In the genomic region with DNA sequence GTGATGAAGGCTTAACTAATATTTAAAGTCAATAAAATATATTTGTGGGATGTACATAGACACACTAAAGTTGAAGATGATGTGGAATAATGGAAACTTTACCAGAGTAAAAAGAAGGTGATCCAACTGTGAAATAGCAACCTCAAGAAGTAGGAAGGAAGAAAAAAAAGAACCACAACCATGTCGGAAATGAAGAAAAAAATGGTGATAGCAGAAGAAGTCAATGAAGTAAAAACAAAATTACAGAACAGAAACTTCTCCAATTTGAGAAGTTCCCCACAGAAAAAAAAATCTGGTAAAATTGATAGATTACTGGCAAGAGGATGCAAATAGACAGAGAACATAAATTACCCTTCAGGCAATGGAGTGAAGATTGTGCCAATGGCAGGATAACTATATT, we compare ENCODE assay signal across 25 mouse cellular contexts. TPM values are rescaled to one million over a fixed set of nuclear protein-coding genes. Genes with fewer than 3 reads are reported as not detected.
DNase-seq lines count a peak whose midpoint lies in the region; ATAC-seq and TF ChIP-seq lines count a peak whose summit lies in the region.
"Had no signal": no experiment of that assay in that cellular context is flagged by ENCODE, and none has a peak within 500 bp of the region (broad histone marks: within the 10 kb centered on the region; RNA-seq: fewer than 3 reads in every experiment).

No protein-coding gene starts in this region.

- H3K79me2 ChIP-seq in liver, adult 2 months (ENCODE audit: control insufficient read depth, insufficient read depth, low read length) = no peaks in the 10 kb centered on the region

- no peak for TF ChIP-seq CTCF in liver, adult 2 months (IDR thresholded peaks at IDR 0.05; ENCODE audit: low read depth, low read length)
- TF ChIP-seq CTCF in left cerebral cortex, adult 2 months (IDR thresholded peaks at IDR 0.05) = no peak

- TF ChIP-seq POLR2A in liver, adult 2 months (IDR thresholded peaks at IDR 0.05; ENCODE audit: extremely low read depth, insufficient read depth, low read length) = no peak

- H3K36me3 ChIP-seq in liver, adult 2 months (ENCODE audit: control insufficient read depth, insufficient read depth, low read length) = no peaks in the 10 kb centered on the region
- H3K36me3 ChIP-seq in liver, embryonic 11.5 days (ENCODE audit: control insufficient read depth, insufficient read depth, low read length) = no peaks in the 10 kb centered on the region
- H3K36me3 ChIP-seq: embryonic facial prominence, embryonic 12.5 days; embryonic facial prominence, embryonic 15.5 days; heart, embryonic 10.5 days; heart, embryonic 13.5 days; hindbrain, embryonic 13.5 days had no signal

- DNase-seq in liver, adult 2 months (ENCODE audit: extremely low read depth, low read depth, low spot score) = peak; percentile 14
- DNase-seq in liver, embryonic 11.5 days (ENCODE audit: low spot score) = no peak
- peak; percentile 27 for DNase-seq in A20 (ENCODE audit: low read depth, low spot score)
- DNase-seq in lung, postnatal 36 days = no peak
- no peak for DNase-seq in left cerebral cortex, adult 2 months (ENCODE audit: extremely low spot score in 1 of 2, low spot score in 2 of 2)
- no peak for DNase-seq in left cerebral cortex, adult 11 months (ENCODE audit: low spot score)
- DNase-seq: adrenal gland, adult 2 months; adrenal gland, postnatal 14 days; cerebellum, adult 18-20 months; cerebellum, adult 9-10 months; cerebellum, postnatal 14 days; gastrocnemius, postnatal 25 days; heart, adult 2 months; heart, postnatal 14 days; heart, postnatal 4 days had no signal

- ATAC-seq in liver, embryonic 11.5 days (replicated peaks; ENCODE audit: low FRiP score) = no peak
- peak; percentile 89 for ATAC-seq in granulocyte monocyte progenitor cell, adult 5-6 weeks (replicated peaks; ENCODE audit: poor library complexity, severe bottlenecking)
- ATAC-seq in megakaryocyte progenitor cell, adult 5-6 weeks (replicated peaks; ENCODE audit: poor library complexity) = peak; percentile 90
- ATAC-seq: forebrain, embryonic 14.5 days; hindbrain, embryonic 16.5 days had no signal

- no peak overlapping the region for H3K9ac ChIP-seq in liver, adult 2 months (ENCODE audit: low read depth, low read length)
- no peak overlapping the region for H3K9ac ChIP-seq in liver, embryonic 11.5 days (ENCODE audit: low read depth, low read length)
- H3K9ac ChIP-seq: embryonic facial prominence, embryonic 12.5 days; embryonic facial prominence, embryonic 15.5 days; heart, embryonic 13.5 days; hindbrain, embryonic 13.5 days had no signal

- no peak overlapping the region for H3K4me2 ChIP-seq in liver, embryonic 11.5 days
- H3K4me2 ChIP-seq: embryonic facial prominence, embryonic 12.5 days; embryonic facial prominence, embryonic 15.5 days; heart, embryonic 13.5 days; hindbrain, embryonic 13.5 days had no signal

- no peaks in the 10 kb centered on the region for H3K9me3 ChIP-seq in liver, embryonic 11.5 days (ENCODE audit: control insufficient read depth, low read length)
- H3K9me3 ChIP-seq: embryonic facial prominence, embryonic 12.5 days; embryonic facial prominence, embryonic 15.5 days; heart, embryonic 10.5 days; heart, embryonic 13.5 days; hindbrain, embryonic 13.5 days had no signal

- H3K27ac ChIP-seq in liver, adult 2 months (replicated peaks; ENCODE audit: insufficient read depth, low read depth, low read length) = no peak overlapping the region
- no peak overlapping the region for H3K27ac ChIP-seq in liver, embryonic 11.5 days (ENCODE audit: low read depth, low read length)
- no peak overlapping the region for H3K27ac ChIP-seq in left cerebral cortex, adult 2 months
- H3K27ac ChIP-seq: embryonic facial prominence, embryonic 12.5 days; embryonic facial prominence, embryonic 15.5 days; heart, adult 2 months; heart, embryonic 10.5 days; heart, embryonic 13.5 days; hindbrain, embryonic 13.5 days had no signal

- intact Hi-C loops in left cerebral cortex, adult 2 months (cut with DNase I) = no loop called here

- WGBS in liver, adult 2 months = 80% methylated on average over 1 of the region's 1 CpGs
- WGBS in liver, embryonic 11.5 days = 54% methylated on average over 1 of the region's 1 CpGs

- no peak overlapping the region for H3K4me3 ChIP-seq in liver, adult 2 months (ENCODE audit: insufficient read depth, low read depth, low read length)
- H3K4me3 ChIP-seq in liver, embryonic 11.5 days (ENCODE audit: low read depth, low read length) = no peak overlapping the region
- no peak overlapping the region for H3K4me3 ChIP-seq in left cerebral cortex, adult 2 months
- H3K4me3 ChIP-seq: embryonic facial prominence, embryonic 12.5 days; embryonic facial prominence, embryonic 15.5 days; heart, adult 2 months; heart, embryonic 10.5 days; heart, embryonic 13.5 days; hindbrain, embryonic 13.5 days had no signal

- no peaks in the 10 kb centered on the region for H3K4me1 ChIP-seq in liver, adult 2 months (ENCODE audit: control insufficient read depth, insufficient read depth, low read length)
- H3K4me1 ChIP-seq in liver, embryonic 11.5 days (replicated peaks; ENCODE audit: control insufficient read depth, insufficient read depth, low read length) = no peaks in the 10 kb centered on the region
- H3K4me1 ChIP-seq: embryonic facial prominence, embryonic 12.5 days; embryonic facial prominence, embryonic 15.5 days; heart, embryonic 10.5 days; heart, embryonic 13.5 days; hindbrain, embryonic 13.5 days had no signal

- no peaks in the 10 kb centered on the region for H3K27me3 ChIP-seq in liver, adult 2 months (ENCODE audit: control insufficient read depth, insufficient read depth, low read length)
- H3K27me3 ChIP-seq in liver, embryonic 11.5 days (replicated peaks; ENCODE audit: control insufficient read depth, insufficient read depth, low read length) = no peaks in the 10 kb centered on the region
- H3K27me3 ChIP-seq: embryonic facial prominence, embryonic 12.5 days; embryonic facial prominence, embryonic 15.5 days; heart, embryonic 13.5 days; hindbrain, embryonic 13.5 days had no signal

RNA-seq across cellular contexts. Expression of gene Bank1, which starts 21.4 kb away (rescaled TPM):
- total RNA-seq in liver, adult 2 months (2014; rRNA removed) = 3.2 TPM in 2 replicates
- polyA plus RNA-seq in liver, adult 2 months (2012; rRNA removed) = 0.20 and 0.49 TPM in 2 replicates
- 1.7 and 2.5 TPM in 2 replicates for polyA plus RNA-seq in liver, embryonic 11.5 days (2014; fragmentation: Nextera tagmentation; extraction: Ambion mirVana)
- 0.34 TPM in 1 of 2 replicates, not detected in the other for total RNA-seq in granulocyte monocyte progenitor cell, adult 5-6 weeks (2014; fragmentation: Nextera tagmentation)
- total RNA-seq in granulocyte monocyte progenitor cell, adult 5-6 weeks (2017) = 0.26 and 1.2 TPM in 2 replicates
- total RNA-seq in megakaryocyte progenitor cell, adult 5-6 weeks (2015) = 1.7 and 2.6 TPM in 2 replicates
- total RNA-seq in megakaryocyte progenitor cell, adult 5-6 weeks (2017) = 1.2 and 1.4 TPM in 2 replicates
- 1 to 10 TPM in 1 of 2 experiments, under 1 TPM in 1; 0.97 to 1.3 TPM for total RNA-seq in left cerebral cortex, adult 2 months (2021)
- total RNA-seq: MEL had no signal

Comparison
In these comparisons a context has a peak if more than half of its experiments do, and no peak if none do; other contexts are left out.
1. DNase-seq: peak in liver, adult 2 months (single experiment) and A20 (single experiment); none in liver, embryonic 11.5 days (single experiment), lung, postnatal 36 days (single experiment), left cerebral cortex, adult 2 months (0 of 2) and left cerebral cortex, adult 11 months (single experiment).